ENCODE assay signal across 23 mouse cellular contexts in the genomic region with DNA sequence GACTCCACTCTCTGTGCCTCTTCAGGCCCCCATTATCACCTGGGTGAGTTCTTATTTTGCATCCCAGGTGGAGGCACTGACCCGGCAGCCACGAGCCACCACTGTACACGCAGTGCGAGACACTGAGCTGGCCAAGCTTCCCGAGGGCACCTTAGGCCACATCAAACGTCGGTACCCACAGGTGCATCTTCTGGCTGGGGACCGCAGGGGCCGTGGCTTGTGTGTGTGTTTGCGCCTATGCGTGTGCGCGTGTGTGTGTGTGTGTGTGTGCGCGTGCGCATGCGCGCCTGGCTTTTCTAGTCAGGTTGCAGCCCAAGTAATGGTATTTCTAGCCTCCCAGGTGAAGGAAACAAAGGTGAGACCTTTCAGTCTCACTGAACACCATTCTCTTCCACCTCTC. TPM values are rescaled to one million over a fixed set of nuclear protein-coding genes. Genes with fewer than 3 reads are reported as not detected.
"Had no signal": no experiment of that assay in that cellular context is flagged by ENCODE, and none has a peak within 500 bp of the region (broad histone marks: within the 10 kb centered on the region; RNA-seq: fewer than 3 reads in every experiment).

No protein-coding gene starts in this region.

- H3K27ac ChIP-seq: limb, embryonic 12.5 days; limb, embryonic 15.5 days; liver, embryonic 12.5 days; liver, embryonic 15.5 days; stomach, embryonic 15.5 days had no signal

- H3K9ac ChIP-seq: limb, embryonic 12.5 days; limb, embryonic 15.5 days; liver, embryonic 12.5 days; liver, embryonic 15.5 days; stomach, embryonic 15.5 days had no signal

- H3K4me1 ChIP-seq: limb, embryonic 12.5 days; limb, embryonic 15.5 days; stomach, embryonic 15.5 days had no signal

- H3K9me3 ChIP-seq: limb, embryonic 12.5 days; limb, embryonic 15.5 days; liver, embryonic 12.5 days; liver, embryonic 15.5 days; stomach, embryonic 15.5 days had no signal

- DNase-seq: kidney, adult 9 months; kidney, postnatal 14 days; kidney, postnatal 4 days; left cerebral cortex, postnatal 4 days; lung, adult 18-20 months; lung, postnatal 14 days; midbrain, embryonic 14.5 days; retina, postnatal 1 day; right cerebral cortex, postnatal 25 days; spleen, adult 18-20 months; thymus, postnatal 25 days had no signal

- H3K27me3 ChIP-seq: limb, embryonic 12.5 days; limb, embryonic 15.5 days; liver, embryonic 12.5 days; liver, embryonic 15.5 days; stomach, embryonic 15.5 days had no signal

- H3K4me3 ChIP-seq: limb, embryonic 12.5 days; limb, embryonic 15.5 days; liver, embryonic 12.5 days; liver, embryonic 15.5 days; stomach, embryonic 15.5 days had no signal

- ATAC-seq: liver, embryonic 12.5 days had no signal

- H3K4me2 ChIP-seq: limb, embryonic 12.5 days; limb, embryonic 15.5 days; liver, embryonic 12.5 days; liver, embryonic 15.5 days; midbrain, embryonic 11.5 days; stomach, embryonic 15.5 days had no signal

RNA-seq across cellular contexts. Expression of a gene that starts 35.9 kb away (rescaled TPM):
- total RNA-seq: layer of hippocampus, adult 18-20 months; layer of hippocampus, postnatal 14 days; left cerebral cortex, adult 8-10 months; left cerebral cortex, postnatal 14 days; left cerebral cortex, postnatal 4 days; midbrain, postnatal 0 days had no signal
- polyA plus RNA-seq: midbrain, postnatal 0 days; thymus, postnatal 0 days had no signal
